Mouse (Mus musculus) ES-Bruce4 (cell line): ENCODE measurements around the gene Ntm. TPM values are rescaled to one million over a fixed set of nuclear protein-coding genes. Genes with fewer than 3 reads are reported as not detected.

Source experiments
- H3K27ac ChIP-seq: 2 replicates; pipeline ENCODE4 v1.5.1; 2012; ENCODE audit warnings: low read length, inconsistent platforms; ENCODE audit not compliant: insufficient read depth
- H3K27me3 ChIP-seq: 2 replicates; pipeline ENCODE4 v1.6.1; 2012; ENCODE audit warnings: mild to moderate bottlenecking, low read length, inconsistent platforms; ENCODE audit not compliant: control insufficient read depth, poor library complexity, insufficient read depth, severe bottlenecking
- H3K36me3 ChIP-seq: 2 replicates; pipeline ENCODE4 v1.6.1; 2012; ENCODE audit warnings: inconsistent platforms, mild to moderate bottlenecking, low read length, moderate library complexity; ENCODE audit not compliant: control insufficient read depth, poor library complexity, insufficient read depth, severe bottlenecking
- H3K4me1 ChIP-seq: one replicate; pipeline ENCODE4 v1.8.1; 2011; ENCODE audit warnings: low read length; ENCODE audit not compliant: control insufficient read depth, insufficient read depth
- H3K4me3 ChIP-seq: 2 replicates; pipeline ENCODE4 v1.5.1; 2011; ENCODE audit warnings: low read depth, mild to moderate bottlenecking, low read length
- H3K9ac ChIP-seq: 2 replicates; pipeline ENCODE4 v1.6.1; 2012; ENCODE audit warnings: low read depth, mild to moderate bottlenecking, inconsistent platforms; ENCODE audit not compliant: poor library complexity, severe bottlenecking
- H3K9me3 ChIP-seq: replicated peaks from 2 replicates; pipeline ENCODE4 v1.6.1; 2012; ENCODE audit warnings: mild to moderate bottlenecking, low read length, inconsistent platforms; ENCODE audit not compliant: control insufficient read depth, poor library complexity, insufficient read depth, severe bottlenecking
- CTCF ChIP-seq: IDR thresholded peaks from one replicate; pipeline ENCODE4 v1.8.1; 2011; ENCODE audit warnings: low read depth, low read length
- EP300 ChIP-seq: IDR thresholded peaks from 2 replicates; pipeline ENCODE4 v1.6.1; 2011; ENCODE audit warnings: low read depth, low read length; ENCODE audit not compliant: insufficient read depth
- POLR2A ChIP-seq: IDR thresholded peaks from one replicate; pipeline ENCODE4 v1.8.1; 2011; ENCODE audit warnings: low read length; ENCODE audit not compliant: insufficient read depth
- polyA plus RNA-seq: library from polyadenylated mRNA; stranded (reverse); fragments of >200 nt; gene quantifications from 2 replicates; pipeline ENCODE4 v1.2.4, GENCODE M21; 2011; ENCODE audit warnings: low read depth; ENCODE audit not compliant: missing spikeins, insufficient read depth, insufficient read length

Gene Ntm
- polyA plus RNA-seq, 1 experiment = 0.82 TPM

DNA sequence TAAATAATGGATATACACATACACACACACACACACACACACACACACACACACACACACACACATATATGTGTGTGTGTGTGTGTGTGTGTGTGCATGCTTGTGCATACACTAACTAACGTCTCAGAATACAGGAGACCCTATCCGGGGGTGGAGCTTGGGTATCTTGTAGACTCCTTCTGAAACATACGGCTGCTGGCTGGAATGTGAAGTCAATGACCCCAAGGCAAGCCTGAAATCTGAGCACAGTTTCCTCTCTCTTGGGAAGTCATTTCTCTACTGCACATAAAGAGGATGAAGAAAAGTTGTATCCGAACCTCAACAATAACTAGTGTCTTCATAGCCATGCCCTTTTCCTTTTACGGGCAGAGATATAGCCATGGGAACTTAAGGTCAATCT lies 95.2 kb downstream of the Ntm start:
- H3K4me3 ChIP-seq = no peak overlapping the region
- no peaks in the 10 kb centered on the region for H3K27me3 ChIP-seq
- H3K9me3 ChIP-seq = no peaks in the 10 kb centered on the region
- H3K9ac ChIP-seq = no peak overlapping the region
- H3K36me3 ChIP-seq = no peaks in the 10 kb centered on the region
- no peak for TF ChIP-seq EP300
- no peak for TF ChIP-seq CTCF
- no peak for TF ChIP-seq POLR2A
- no peaks in the 10 kb centered on the region for H3K4me1 ChIP-seq
- H3K27ac ChIP-seq = no peak overlapping the region

- H3K4me1 ChIP-seq = no peaks in the 10 kb centered on the region
- no peaks in the 10 kb centered on the region for H3K9me3 ChIP-seq
- H3K4me3 ChIP-seq = no peak overlapping the region
- no peak overlapping the region for H3K9ac ChIP-seq
- H3K27me3 ChIP-seq = no peaks in the 10 kb centered on the region
- H3K36me3 ChIP-seq = no peaks in the 10 kb centered on the region
- H3K27ac ChIP-seq = no peak overlapping the region
- no peak for TF ChIP-seq POLR2A
Observed at GRCm38 (mm10) chr9:29866824-29867223, 96.1 kb downstream of the Ntm start.

DNA sequence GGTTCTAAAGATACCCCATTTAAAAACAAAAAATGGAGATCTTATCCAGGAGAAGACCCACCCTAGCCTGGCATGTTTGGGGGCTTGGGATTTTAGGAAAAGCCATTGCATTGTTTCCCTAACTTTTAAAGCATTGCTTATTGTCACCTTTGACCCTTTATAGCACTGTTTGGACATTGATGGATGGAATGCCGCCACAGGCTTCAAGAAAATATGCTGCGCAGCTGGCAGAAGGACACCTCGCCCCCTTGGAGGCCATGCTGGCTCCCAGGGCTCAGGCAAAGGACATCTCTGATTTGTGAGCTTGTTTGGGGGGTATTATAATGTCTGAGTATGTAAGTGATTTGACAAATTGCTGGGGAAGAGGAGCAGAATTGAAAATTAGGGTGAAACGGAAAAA lies 96.8 kb downstream of the Ntm start:
- Histone ChIP-seq H3K9ac (no peak overlapping the region), H3K27ac (no peak overlapping the region), H3K4me3 (no peak overlapping the region), H3K36me3 (no peaks in the 10 kb centered on the region), H3K9me3 (no peaks in the 10 kb centered on the region), H3K27me3 (no peaks in the 10 kb centered on the region), H3K4me1 (no peaks in the 10 kb centered on the region)
- no peak for TF ChIP-seq CTCF
- TF ChIP-seq POLR2A = no peak
- TF ChIP-seq EP300 = no peak

DNA sequence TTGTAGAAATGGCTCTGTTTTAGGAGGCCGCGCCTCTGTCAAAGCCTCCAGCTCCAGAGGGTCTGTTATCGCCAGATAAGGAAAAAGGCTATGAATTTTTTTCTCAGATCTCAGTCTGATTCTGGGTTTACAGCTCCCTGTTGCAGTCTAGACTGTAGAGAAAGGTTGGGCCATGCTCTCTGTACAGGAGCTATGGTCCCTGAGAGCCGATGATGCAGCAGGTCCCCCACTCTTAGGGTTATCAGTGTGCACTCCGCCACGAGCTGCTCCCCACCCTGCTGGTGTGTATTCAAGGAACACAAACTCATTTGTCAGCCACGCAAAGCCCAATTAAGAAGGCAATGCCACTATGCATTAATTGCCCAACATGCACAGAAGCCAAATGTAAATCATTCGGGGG lies 97.4 kb downstream of the Ntm start:
- Histone ChIP-seq H3K27me3 (no peaks in the 10 kb centered on the region), H3K9me3 (no peaks in the 10 kb centered on the region), H3K4me3 (no peak overlapping the region), H3K36me3 (no peaks in the 10 kb centered on the region), H3K27ac (no peak overlapping the region), H3K9ac (no peak overlapping the region), H3K4me1 (no peaks in the 10 kb centered on the region)
- TF ChIP-seq POLR2A = no peak
- TF ChIP-seq EP300 = no peak
- no peak for TF ChIP-seq CTCF

DNA sequence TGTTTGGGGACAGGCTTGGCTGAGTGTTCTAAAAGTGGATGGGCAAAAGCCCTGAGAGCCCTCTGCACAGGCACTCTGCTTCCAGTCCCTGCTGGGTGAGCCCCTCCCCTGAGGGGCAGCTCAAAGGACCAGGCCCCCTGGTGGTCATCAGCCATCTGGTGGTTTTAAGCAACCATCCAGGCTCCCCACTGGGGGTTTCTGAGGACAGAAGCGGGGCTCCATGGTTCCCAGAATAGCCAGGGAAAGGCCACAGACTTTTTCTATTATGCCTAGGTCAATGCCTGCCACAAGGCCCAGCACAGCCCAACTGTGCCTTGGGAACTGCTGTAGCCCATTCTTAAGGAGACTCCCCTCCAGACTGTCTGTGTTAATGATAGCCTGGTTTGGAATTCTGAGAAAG lies 98.1 kb downstream of the Ntm start:
- no peaks in the 10 kb centered on the region for H3K36me3 ChIP-seq
- no peak overlapping the region for H3K4me3 ChIP-seq
- no peaks in the 10 kb centered on the region for H3K9me3 ChIP-seq
- H3K27me3 ChIP-seq = no peaks in the 10 kb centered on the region
- no peak overlapping the region for H3K27ac ChIP-seq
- no peaks in the 10 kb centered on the region for H3K4me1 ChIP-seq
- H3K9ac ChIP-seq = no peak overlapping the region
- TF ChIP-seq EP300 (no peak), POLR2A (no peak), CTCF (no peak)

DNA sequence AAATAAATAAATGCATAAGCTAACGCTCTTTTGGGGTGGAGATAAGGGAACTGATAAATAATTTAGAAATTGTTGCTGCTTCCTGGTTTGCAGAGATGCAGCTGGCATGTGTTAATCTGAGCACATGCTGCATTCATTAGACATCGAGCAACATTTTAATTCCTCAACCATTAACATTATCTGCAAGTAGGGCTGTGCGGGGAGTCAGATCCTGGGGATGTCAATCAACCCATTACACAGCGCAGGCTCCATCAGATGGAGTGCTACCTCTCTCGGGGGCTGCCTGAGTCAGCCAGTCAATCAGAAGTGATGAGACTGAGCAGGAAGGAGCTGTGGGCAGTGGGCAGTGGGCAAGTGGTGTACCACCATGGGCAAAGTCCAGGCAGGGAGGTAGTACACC lies 100.5 kb downstream of the Ntm start:
- Histone ChIP-seq H3K4me3 (no peak overlapping the region), H3K9ac (no peak overlapping the region), H3K27me3 (no peaks in the 10 kb centered on the region), H3K27ac (no peak overlapping the region), H3K9me3 (no peaks in the 10 kb centered on the region), H3K4me1 (no peaks in the 10 kb centered on the region), H3K36me3 (no peaks in the 10 kb centered on the region)
- no peak for TF ChIP-seq CTCF
